Mouse (Mus musculus) liver, embryonic 14.5 days (tissue): ENCODE data around the gene Micu1.

ENCODE experiments used
- CTCF ChIP-seq: IDR thresholded peaks from 2 replicates; pipeline ENCODE4 v1.5.1; 2016; ENCODE audit warnings: antibody characterized with exemption, low read depth, control low read depth
- EP300 ChIP-seq: IDR thresholded peaks from 2 replicates; pipeline ENCODE4 v1.6.1; 2016; ENCODE audit warnings: antibody characterized with exemption, low read depth

- no peak for TF ChIP-seq CTCF
- no peak for TF ChIP-seq EP300
These were observed 17.7 kb downstream of the Micu1 start for GRCm38 (mm10) chr10:59720017-59720416.
